Mouse (Mus musculus) forebrain, embryonic 16.5 days (tissue): ENCODE data around the gene Aldh18a1. TPM values are rescaled to one million over a fixed set of nuclear protein-coding genes. Genes with fewer than 3 reads are reported as not detected.
A peak's percentile ranks its signal among the peaks of the same experiment; 100 is the strongest.

Experiments
- ATAC-seq: fragments of 200-750 bp; cut with Nextera tagmentation; 2 replicates; pipeline ENCODE4 v1.8.0; 2017; ENCODE audit warnings: mild to moderate bottlenecking, moderate library complexity
- H3K27ac ChIP-seq: fragments of 300-500 bp; sonication (generic); 2 replicates; pipeline ENCODE4 v1.5.1; 2014; ENCODE audit warnings: low read length, control low read depth
- H3K27me3 ChIP-seq: fragments of 300-500 bp; sonication (generic); replicated peaks from 2 replicates; pipeline ENCODE4 v1.6.1; 2014; ENCODE audit warnings: low read length; ENCODE audit not compliant: control insufficient read depth, insufficient read depth
- H3K36me3 ChIP-seq: fragments of 300-500 bp; sonication (generic); 2 replicates; pipeline ENCODE4 v1.6.1; 2014; ENCODE audit not compliant: control insufficient read depth, insufficient read depth
- H3K4me1 ChIP-seq: fragments of 300-500 bp; sonication (generic); replicated peaks from 2 replicates; pipeline ENCODE4 v1.6.1; 2014; ENCODE audit warnings: low read length; ENCODE audit not compliant: control insufficient read depth, insufficient read depth
- H3K4me2 ChIP-seq: fragments of 300-500 bp; sonication (generic); 2 replicates; pipeline ENCODE4 v1.6.1; 2014; ENCODE audit warnings: mild to moderate bottlenecking, low read length, control low read depth
- H3K4me3 ChIP-seq: fragments of 300-500 bp; sonication (generic); replicated peaks from 2 replicates; pipeline ENCODE4 v1.5.1; 2014; ENCODE audit warnings: mild to moderate bottlenecking, low read length, control low read depth
- H3K9ac ChIP-seq: fragments of 300-500 bp; sonication (generic); replicated peaks from 2 replicates; pipeline ENCODE4 v1.6.1; 2014; ENCODE audit warnings: low read depth, low read length, control low read depth
- H3K9me3 ChIP-seq: fragments of 300-500 bp; sonication (generic); 2 replicates; pipeline ENCODE4 v1.6.1; 2016; ENCODE audit warnings: low read length; ENCODE audit not compliant: control insufficient read depth
- WGBS: fragments of 180-500 bp; shearing (Covaris S2); extraction: QIAGEN DNeasy Blood & Tissue Kit; methylation state at CpG from one replicate; pipeline ENCODE4 v1.1.7; 2014; 5-methylcytosine and 5-hydroxymethylcytosine counted together
- polyA plus RNA-seq: library from polyadenylated mRNA; unstranded; fragments of >200 nt; fragmentation: Nextera tagmentation; extraction: Ambion mirVana; gene quantifications from 2 replicates; pipeline ENCODE4 v1.2.1, GENCODE M21; 2015

Gene Aldh18a1
- polyA plus RNA-seq, 1 experiment from 2014 or later: 83.4 TPM

- WGBS: 32% methylated on average over 5 of the region's 5 CpGs
- peak overlapping the region; percentile 33; the same call in 1 of the 2 replicates for H3K27ac ChIP-seq
- H3K4me3 ChIP-seq: no peak overlapping the region
- peaks cover 19% of the 10 kb centered on the region for H3K36me3 ChIP-seq
- no peak overlapping the region for H3K4me2 ChIP-seq
- H3K4me1 ChIP-seq: peaks cover 5% of the 10 kb centered on the region
- no peak for ATAC-seq
- H3K9ac ChIP-seq: no peak overlapping the region
- H3K9me3 ChIP-seq: no peaks in the 10 kb centered on the region
- H3K27me3 ChIP-seq: no peaks in the 10 kb centered on the region
Measured at GRCm38 (mm10) chr19:40548796-40549515, 39.3 kb downstream of the Aldh18a1 start.

GRCm38 (mm10) chr19:40548386-40548785 lies 39.9 kb downstream of the Aldh18a1 start:
- Histone ChIP-seq H3K9me3 (no peaks in the 10 kb centered on the region), H3K27ac (no peak overlapping the region), H3K4me1 (peaks cover 5% of the 10 kb centered on the region), H3K4me3 (no peak overlapping the region), H3K9ac (no peak overlapping the region), H3K4me2 (no peak overlapping the region), H3K27me3 (no peaks in the 10 kb centered on the region), H3K36me3 (peaks cover 15% of the 10 kb centered on the region)
- no peak for ATAC-seq
- 79% methylated on average over 6 of the region's 6 CpGs for WGBS

- 3% methylated on average over 3 of the region's 3 CpGs for WGBS
- Histone ChIP-seq H3K9me3 (no peaks in the 10 kb centered on the region), H3K4me1 (peaks cover 5% of the 10 kb centered on the region), H3K4me3 (no peak overlapping the region), H3K4me2 (no peak overlapping the region), H3K27ac (no peak overlapping the region), H3K9ac (no peak overlapping the region), H3K36me3 (no peaks in the 10 kb centered on the region), H3K27me3 (no peaks in the 10 kb centered on the region)
- peak; percentile 95 for ATAC-seq
Measured at GRCm38 (mm10) chr19:40544856-40545255, 43.4 kb downstream of the Aldh18a1 start.

- no peak for ATAC-seq
- Histone ChIP-seq H3K36me3 (no peaks in the 10 kb centered on the region), H3K9me3 (no peaks in the 10 kb centered on the region), H3K9ac (no peak overlapping the region), H3K4me1 (no peaks in the 10 kb centered on the region), H3K4me2 (no peak overlapping the region), H3K27ac (no peak overlapping the region), H3K4me3 (no peak overlapping the region), H3K27me3 (no peaks in the 10 kb centered on the region)
- 91% methylated on average over 7 of the region's 7 CpGs for WGBS
Measured at GRCm38 (mm10) chr19:40542776-40543175, 45.5 kb downstream of the Aldh18a1 start.

GRCm38 (mm10) chr19:40536526-40536925 lies 51.7 kb downstream of the Aldh18a1 start:
- no peak for ATAC-seq
- Histone ChIP-seq H3K9ac (no peak overlapping the region), H3K4me2 (no peak overlapping the region), H3K4me1 (no peaks in the 10 kb centered on the region), H3K9me3 (no peaks in the 10 kb centered on the region), H3K4me3 (no peak overlapping the region), H3K27me3 (no peaks in the 10 kb centered on the region), H3K36me3 (no peaks in the 10 kb centered on the region), H3K27ac (no peak overlapping the region)
- WGBS: 95% methylated on average over 6 of the region's 6 CpGs

- Histone ChIP-seq H3K4me2 (no peak overlapping the region), H3K9me3 (no peaks in the 10 kb centered on the region), H3K27me3 (no peaks in the 10 kb centered on the region), H3K27ac (no peak overlapping the region), H3K4me1 (no peaks in the 10 kb centered on the region), H3K4me3 (no peak overlapping the region), H3K36me3 (no peaks in the 10 kb centered on the region), H3K9ac (no peak overlapping the region)
- ATAC-seq: no peak
- WGBS: 87% methylated on average over 5 of the region's 5 CpGs
Measured at GRCm38 (mm10) chr19:40532525-40532924, 55.7 kb downstream of the Aldh18a1 start.

- no peak for ATAC-seq
- WGBS: 92% methylated on average over 2 of the region's 2 CpGs
- Histone ChIP-seq H3K36me3 (no peaks in the 10 kb centered on the region), H3K9me3 (no peaks in the 10 kb centered on the region), H3K9ac (no peak overlapping the region), H3K27me3 (no peaks in the 10 kb centered on the region), H3K4me2 (no peak overlapping the region), H3K27ac (no peak overlapping the region), H3K4me3 (no peak overlapping the region), H3K4me1 (no peaks in the 10 kb centered on the region)
Measured at GRCm38 (mm10) chr19:40530323-40530722, 57.9 kb downstream of the Aldh18a1 start.

- H3K9ac ChIP-seq: no peak overlapping the region
- no peak for ATAC-seq
- no peaks in the 10 kb centered on the region for H3K36me3 ChIP-seq
- H3K4me3 ChIP-seq: no peak overlapping the region
- no peak overlapping the region for H3K27ac ChIP-seq
- no peaks in the 10 kb centered on the region for H3K27me3 ChIP-seq
- no peaks in the 10 kb centered on the region for H3K4me1 ChIP-seq
- no peak overlapping the region for H3K4me2 ChIP-seq
- H3K9me3 ChIP-seq: no peaks in the 10 kb centered on the region
Measured at GRCm38 (mm10) chr19:40528254-40528653, 60.0 kb downstream of the Aldh18a1 start.

- Histone ChIP-seq H3K9ac (no peak overlapping the region), H3K4me3 (no peak overlapping the region), H3K36me3 (no peaks in the 10 kb centered on the region), H3K4me2 (no peak overlapping the region), H3K27ac (no peak overlapping the region), H3K4me1 (no peaks in the 10 kb centered on the region), H3K27me3 (no peaks in the 10 kb centered on the region), H3K9me3 (no peaks in the 10 kb centered on the region)
- no peak for ATAC-seq
- WGBS: 68% methylated on average over 9 of the region's 9 CpGs
Measured at GRCm38 (mm10) chr19:40526367-40527014, 61.8 kb downstream of the Aldh18a1 start.
